In the genomic region with DNA sequence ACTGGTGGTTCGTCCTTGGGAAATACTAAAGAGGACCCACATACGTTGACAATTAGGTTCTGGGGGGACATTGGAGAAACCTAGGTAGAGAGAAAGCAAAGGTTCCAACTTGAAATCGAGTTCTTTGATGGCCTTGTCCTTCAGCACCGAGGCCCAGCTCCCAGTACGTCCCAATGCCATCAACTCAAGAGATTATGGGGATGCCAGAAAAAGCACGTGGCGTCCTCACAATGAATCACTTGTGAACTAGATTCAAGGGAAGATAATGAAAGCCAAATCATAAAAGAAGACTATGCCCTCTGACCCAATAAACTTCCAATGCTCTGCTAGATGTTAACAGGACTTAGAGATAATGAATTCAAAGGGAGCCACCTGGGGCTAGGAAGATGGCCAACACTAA, we compare ENCODE assay signal across 9 mouse cellular contexts.
"Had no signal": no experiment of that assay in that cellular context is flagged by ENCODE, and none has a peak within 500 bp of the region (broad histone marks: within the 10 kb centered on the region; RNA-seq: fewer than 3 reads in every experiment).

No protein-coding gene starts in this region.

- DNase-seq: lung, adult 2 months; lung, postnatal 14 days; lung, postnatal 36 days; right cerebral cortex, postnatal 14 days; right cerebral cortex, postnatal 4 days; spleen, adult 18-20 months; thymus, adult 18-20 months; thymus, postnatal 14 days; thymus, postnatal 36 days had no signal
